Mouse (Mus musculus) right cerebral cortex, postnatal 25 days (tissue): ENCODE data around the gene Tns3.

Source experiments
- DNase-seq: peaks from one replicate; pipeline ENCODE4 v3.0.0; 2022

Tns3 gene

DNA sequence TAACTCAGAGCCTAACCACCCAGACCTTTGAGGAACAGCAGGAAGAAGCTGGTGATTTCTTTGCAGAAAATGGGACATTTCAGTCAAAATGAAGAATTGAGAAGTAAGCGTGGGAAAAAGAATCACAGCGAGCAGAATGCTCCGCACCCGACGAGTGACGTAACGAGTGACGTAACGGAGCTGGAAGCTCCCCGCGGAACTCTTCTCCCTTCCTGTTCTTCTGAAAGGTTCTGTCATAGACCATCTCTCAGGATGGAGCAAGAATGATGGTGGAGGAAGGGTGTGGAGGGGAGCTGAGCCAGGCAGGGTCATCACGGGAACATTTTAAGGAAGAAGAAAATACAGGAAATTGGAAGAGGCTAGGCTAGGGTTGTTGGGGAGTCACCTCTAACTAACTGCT is 54.5 kb downstream of the Tns3 start:
- no peak for DNase-seq

DNA sequence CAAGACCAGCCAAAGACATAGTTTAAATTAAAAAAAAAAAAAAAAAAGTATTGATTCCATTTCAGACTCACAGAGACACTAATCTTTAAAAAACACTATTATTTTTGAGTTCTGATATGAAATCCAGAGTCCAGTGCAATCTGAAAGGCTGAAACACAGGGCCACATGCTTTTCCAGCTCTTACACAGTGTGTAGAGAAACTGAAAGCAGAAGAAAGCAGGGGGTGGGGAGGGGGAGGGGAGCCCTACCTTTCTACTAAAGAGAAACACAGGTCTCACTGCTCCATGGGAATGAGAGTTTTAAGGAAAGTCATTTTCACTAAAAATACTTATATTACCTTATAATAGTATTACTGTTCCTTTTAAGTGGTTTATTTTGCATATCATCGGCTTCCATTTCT is 57.2 kb downstream of the Tns3 start:
- no peak for DNase-seq

DNA sequence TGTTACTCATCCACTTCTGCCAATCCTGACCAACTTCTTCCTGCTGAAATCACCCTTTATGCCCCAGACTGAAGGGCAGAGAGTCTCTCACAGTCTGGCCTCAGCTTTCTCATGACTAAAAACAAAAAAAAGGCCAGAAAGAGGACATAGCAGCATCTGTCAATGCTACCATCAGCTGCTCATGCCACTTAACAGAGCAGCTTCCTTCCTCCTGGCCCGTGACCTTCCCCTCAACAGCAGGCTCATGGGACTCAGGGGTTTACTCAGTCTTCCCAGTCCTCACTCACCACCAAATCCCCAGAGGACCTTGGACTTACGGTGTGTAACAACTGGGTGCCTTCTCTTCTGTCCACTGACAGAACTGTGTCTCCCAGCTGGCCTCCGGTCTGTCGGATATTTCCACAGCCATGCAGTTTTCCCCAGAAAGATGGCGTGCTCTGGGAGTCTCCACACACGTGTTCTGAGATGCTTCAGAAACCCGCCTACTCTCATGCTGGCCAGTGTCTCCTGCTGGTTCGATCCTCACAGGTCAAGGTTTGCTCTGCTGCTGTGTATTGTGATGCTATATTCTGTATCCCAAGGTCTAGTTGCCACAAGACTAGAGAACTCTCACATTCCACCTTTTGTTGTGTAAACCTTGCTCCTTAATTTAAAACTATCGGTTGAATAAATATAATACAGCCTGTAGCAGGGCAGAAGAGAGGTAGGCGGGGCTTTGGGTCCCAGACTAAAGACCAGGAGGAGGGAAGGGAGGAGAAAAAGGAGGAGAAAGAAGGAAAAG is 59.4 kb downstream of the Tns3 start:
- no peak for DNase-seq

DNA sequence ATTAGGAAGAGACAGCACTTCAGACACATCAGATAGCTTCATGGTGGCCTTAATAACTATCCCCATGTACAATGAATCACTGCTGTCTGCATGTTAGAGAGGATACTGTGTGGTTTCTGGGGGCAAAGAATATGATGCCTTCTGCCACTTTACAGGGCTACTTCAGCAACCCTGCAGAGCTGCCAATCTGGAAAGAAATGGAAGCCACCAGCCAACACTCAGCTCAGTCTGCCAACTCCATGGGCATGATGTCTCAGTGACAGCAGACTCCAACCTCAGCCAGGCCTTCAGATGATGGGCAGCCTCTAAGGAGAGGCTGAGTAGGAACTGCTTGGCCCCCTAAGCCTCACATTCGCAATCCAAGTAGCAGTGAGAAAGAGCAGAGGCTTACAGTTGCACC is 61.7 kb downstream of the Tns3 start:
- DNase-seq: no peak

DNA sequence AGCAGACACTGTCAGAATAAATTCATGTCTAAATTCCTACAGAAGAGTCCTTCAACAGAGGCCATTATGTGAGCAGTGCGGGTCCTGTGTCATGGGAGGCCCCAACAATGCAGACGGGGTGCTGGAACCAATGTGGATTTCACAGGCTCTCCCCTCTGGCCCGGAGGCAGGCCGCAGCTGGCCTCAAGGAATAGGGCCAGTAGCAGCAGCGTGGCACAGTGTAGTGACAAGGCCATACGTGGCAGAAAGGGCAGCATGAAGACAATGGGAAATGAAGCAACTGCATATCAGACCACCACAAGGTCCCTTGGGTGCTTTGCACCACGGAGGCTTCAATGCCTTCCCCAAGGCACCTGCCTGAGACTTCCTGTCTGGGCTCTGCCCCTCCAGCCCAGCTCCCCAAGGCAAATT is 62.9 kb downstream of the Tns3 start:
- DNase-seq: no peak

DNA sequence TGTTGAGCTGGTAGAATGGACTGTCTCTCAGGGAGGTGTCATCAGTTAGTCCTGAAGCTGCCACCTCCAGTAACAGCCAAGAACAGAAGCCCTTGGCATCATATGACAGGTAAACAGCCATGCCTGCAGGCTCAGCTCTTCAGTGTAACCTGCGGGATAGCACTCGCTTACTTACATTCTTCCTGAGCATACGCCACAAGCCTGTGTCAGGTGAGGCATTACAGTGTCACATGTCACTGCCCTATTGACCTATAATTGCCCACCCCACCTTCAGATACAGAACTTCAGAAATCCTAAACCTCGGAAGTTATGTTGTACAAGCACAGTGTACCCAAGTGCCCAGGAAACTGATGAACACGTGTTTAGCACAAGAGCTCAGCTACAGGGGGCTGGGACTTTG is 68.7 kb downstream of the Tns3 start:
- DNase-seq: no peak

DNA sequence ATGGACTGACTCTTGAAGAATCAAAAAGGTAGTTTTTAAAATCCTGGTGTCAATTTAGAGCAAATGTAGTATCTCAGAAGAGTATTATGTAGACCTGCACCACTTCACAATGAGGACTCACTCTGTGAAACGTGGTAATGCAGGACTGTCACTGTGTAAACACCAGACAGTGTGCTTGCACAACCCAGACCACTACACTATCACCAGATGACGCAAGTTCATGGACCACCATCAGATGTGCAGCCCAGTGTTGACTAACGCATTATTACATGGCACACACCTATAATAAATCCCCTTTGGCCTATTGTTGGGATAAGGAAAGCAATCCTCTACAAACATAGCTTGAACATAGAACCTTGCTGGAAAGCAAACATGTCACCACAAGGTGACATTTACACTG is 71.2 kb downstream of the Tns3 start:
- no peak for DNase-seq

DNA sequence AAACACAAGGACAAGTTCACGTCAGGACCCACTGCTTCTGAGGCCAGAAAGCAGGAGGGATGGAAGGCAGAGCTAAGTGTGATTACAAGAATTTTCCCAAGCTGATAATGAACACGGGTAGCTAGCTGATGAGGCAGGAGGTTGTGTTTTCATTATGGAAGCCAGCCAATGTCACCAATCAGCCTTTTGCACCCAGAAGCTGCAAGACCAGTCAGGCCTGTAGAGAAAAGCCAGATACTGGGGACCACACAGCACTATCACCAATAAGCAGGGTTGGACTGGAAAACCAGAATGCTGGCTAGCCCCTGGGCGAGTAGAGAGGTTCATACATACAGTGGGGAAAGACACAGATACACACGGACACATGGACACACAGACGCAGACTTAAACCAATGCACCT is 73.1 kb downstream of the Tns3 start:
- no peak for DNase-seq

DNA sequence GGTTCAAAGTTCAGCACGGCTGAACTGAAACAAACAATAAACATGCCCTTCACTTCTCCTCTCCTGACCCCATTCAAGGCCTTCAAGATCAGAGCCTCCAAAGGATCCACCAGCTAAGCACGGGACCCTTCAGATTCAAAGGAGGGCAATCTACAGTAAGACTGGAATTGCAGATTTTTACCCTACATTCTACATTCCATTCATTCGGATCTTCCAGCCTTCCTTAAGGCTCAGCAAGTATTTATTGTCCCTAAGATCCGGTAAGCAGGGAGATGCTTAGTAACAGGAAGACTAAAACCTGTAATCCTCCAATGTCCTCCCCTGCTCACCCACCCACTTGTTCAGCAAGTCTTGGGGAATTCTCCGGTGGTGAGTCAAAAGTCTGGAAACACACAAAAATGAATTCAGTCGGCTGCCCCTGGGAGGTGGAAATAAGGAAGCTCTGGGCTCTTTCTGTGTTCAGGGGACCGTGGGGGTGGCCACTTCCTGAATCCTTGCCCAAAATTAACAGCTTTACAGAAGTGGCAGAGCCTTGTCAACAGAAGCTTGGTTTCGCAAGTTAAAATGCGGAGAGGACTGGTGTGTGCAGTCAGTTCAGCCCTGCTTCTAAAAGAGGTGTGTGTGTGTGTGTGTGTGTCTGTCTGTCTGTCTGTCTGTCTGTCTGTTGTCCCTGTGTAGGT is 75.0 kb downstream of the Tns3 start:
- peak; percentile 47 for DNase-seq

DNA sequence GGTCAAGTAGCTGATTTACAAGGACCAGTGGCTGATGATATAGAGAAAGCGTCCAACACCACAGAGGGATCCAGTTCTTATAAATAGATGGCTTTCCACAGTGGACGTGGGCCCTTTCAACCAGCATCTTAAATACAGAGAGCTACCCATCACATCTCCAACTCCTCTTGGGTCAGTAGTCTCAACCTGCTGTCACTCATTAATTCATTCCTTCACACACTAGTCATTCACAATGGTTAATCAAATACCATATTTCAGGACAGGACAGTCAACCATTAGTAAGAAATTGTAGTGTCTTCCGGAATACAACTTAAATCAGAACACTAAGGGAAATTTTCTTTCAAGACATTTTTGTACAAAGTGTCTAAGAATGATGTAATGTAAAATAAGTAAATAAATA is 76.4 kb downstream of the Tns3 start:
- no peak for DNase-seq

DNA sequence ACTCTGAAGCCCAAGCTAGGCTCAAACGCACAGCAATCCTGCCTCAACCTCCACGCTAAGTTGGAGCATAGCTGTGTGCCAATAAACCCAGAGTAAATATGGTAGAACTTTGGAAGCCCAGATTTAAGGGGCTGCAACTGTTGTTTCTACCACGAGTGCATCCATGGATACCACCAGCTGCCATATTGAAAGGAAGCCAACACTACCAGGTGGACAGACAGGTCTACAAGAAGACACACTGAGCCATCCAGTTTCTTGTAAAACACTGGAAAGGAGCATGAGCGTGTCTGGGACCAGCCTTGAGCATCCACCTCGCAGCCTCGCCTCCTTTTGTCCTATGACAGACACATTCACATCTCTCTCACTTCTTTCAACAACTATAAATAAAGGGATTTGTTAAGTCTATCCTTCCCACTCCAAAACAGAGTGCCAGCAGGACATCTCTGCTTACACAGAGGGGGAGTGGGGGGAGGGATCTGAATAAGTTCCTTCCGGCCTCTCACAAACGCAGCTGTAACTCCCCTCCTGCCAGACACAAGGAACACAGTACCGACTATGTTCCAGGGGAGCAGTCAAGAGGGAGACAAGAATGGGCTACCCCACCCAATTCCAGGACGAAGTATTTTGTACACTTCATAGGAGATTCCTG is 77.2 kb downstream of the Tns3 start:
- DNase-seq: no peak

DNA sequence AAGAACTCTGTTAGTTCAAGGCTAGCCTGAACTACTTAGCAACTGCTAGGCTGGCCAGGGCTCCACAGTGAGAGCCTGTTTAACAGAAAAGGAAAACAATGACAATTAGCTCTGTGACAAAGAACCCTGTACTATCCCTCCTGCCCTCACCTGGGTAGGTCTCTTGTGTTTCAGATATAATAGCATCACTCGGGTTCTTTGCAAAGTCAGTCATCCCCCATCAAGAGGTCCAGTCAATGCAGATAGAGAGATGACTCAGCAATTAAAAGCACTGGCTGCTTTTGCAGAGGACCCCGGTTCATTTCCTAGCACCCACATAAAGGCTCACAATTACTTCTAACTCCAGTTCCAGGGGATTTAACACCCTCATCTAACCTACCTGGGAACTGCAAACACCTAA is 78.0 kb downstream of the Tns3 start:
- DNase-seq: no peak

DNA sequence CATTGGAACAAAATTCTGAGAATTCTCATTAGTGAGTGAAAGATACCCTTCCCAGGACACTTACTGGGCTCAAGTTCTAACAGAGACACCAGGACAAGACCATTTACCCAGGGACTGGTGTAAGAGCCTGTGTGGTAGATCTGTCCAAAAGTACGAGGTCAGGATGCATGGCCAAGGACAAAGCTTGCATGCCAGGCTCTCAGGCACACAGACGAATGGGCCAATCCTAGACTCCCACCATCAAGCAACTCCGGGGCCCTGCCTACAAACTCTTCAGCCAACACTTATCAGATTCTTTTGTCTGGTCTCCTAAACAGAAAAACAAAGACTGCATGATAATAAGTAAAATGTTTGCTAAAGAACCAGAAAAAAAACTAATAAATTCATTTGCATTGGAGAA is 78.6 kb downstream of the Tns3 start:
- DNase-seq: no peak

DNA sequence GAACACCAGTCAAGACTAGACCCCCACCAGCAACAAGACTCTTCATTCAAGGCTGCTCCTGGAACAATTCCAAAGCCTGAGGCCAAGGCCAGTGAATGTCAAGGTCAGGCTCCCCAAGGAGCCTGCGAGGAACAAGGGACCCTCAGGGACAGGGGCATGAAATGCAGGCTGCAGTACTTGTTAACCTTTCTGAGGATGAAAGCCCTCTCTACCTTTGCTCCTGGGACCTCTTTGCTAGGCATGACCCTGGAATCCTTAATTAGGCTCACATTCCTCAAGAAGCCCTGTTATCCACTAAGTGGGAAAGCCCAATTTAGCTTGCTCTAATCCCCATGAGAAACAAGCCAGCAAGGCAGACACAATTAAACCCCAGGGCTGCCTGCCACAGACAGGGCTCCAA is 79.4 kb downstream of the Tns3 start:
- DNase-seq: no peak

DNA sequence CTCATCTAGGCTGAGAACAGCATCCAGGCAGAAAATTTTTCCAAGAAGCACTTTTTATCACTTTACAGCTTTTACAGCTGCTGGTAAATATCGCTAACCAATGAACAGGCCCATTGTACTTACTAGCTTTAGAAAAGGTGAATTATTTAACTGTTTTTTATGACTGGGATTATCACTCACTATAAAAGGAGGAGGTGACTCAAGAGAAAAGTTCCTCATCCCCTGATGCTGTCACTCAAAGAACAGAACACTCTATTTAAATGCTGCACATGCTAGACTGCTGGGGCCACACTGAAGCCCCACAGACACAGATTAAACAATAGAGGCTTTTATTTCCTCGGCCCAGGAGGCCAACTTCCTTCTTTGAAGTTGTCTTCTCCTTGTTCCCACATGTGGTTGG is 80.0 kb downstream of the Tns3 start:
- DNase-seq: no peak

DNA sequence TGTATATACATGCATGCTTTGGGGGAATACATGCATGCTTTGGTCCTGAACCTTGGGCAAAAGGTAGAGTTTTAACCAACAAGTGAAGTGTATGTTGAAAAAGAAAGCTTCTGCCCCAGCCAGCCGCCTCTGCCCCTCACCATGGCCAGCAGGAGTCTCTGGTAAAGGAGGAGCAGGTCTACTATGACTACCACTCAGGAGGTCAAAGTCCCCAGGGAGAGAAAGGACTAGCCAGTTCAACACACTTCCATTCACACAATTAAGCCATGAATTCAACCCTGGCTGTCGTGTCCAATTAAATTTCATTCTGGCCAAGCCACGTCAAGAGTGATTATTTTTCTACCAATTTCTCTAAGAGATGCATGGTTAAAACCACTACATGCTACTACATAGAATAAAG is 81.2 kb downstream of the Tns3 start:
- DNase-seq: no peak

DNA sequence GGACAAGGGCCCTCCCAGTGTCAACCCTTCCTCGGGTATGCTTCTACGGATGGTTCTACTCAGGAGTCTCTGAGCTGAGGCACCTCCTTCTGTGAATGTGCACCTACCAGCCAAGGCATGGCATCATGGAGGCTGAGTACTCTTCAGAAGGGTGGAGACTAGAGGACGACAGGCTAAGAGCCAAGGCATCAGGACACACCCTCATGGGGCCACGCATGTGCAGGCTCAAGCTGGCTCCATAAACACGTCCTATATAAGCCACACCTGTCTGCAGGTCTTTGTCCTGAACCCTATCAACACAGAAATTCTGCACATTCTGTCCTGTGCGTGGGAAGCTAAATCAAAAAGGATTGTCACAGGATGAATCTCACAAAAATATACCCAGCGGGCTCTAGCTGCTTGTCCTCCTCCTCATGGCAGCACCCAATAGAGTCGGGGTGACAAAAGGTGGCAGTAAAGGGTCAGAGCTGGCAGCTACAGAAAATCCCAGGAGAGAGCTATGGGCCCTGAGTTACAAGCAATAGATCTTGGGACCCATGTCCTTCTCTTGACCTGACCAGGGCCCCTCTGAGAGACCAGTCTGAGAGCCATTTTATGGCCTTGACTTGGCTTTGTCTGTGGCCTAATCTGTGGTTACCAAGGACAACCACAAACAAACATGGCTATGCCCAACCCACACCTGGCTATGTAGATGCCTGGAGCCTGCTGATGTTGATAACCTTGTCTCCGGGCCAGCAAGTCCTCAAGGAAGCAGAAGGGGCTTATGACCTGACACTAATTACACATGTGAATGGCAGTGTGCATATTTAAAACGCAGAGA is 82.0 kb downstream of the Tns3 start:
- DNase-seq: no peak

DNA sequence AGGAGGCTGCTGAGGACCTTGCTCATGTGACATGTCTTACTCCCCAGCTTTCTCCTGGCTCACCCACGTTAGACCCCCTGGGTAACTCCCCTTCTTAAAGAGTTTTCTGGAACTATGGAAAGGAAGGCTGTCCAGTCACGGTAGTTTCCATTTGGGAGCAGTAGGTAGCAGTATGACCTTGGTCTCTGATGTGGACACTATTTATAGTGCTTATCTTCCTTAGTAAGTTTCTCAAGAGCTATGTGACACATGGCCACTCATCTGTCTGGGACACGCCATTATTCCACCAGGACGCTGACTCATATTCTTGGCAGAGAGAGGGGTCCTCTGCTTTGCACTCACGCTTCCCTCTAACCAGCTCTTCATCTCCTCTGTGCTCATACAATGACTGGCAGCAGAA is 84.5 kb downstream of the Tns3 start:
- no peak for DNase-seq

DNA sequence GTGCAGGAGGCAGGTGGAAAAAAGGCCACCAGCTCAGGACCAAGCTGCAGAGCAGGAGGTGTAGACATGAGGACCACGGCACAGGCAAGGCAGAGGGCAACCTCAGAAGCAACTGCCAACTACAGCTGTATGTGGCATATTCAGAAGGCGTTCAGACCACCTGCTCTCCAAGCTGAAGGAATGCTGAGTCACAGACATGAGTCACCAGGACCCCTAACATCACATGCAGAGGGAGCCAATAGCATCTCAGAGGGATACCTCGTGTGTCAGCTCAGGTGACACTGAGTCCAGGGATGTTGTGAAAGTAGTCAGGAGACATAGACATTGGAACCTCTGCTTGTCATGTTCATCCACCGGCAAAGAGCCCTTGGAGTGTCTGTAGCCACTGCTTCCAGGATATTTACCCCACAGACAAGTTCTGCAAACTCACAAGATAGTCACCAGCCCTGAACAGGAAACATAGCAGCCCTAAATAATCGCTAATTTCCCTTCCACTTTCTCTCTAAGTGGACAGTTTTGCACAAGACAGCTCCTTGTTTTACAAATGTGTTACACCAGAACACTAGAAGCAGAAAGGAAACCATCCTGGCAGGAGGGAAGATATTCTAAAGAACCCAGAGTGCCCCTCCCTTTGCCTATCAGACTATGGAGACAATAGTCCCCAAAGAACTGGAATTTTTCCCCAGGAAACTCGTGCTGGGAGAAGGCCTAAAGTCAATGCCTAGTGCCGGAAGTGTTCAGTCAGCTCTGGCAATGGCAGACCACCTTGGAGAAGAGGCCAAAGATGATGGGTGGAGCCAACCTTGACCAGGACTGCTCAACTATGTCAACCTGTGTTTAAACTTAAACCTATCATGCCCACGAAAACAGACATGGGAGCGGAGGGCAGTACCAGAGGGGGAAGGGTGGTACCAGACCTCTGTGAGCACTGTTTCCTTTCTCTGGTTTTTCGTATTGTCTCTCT is 88.8 kb downstream of the Tns3 start:
- no peak for DNase-seq

DNA sequence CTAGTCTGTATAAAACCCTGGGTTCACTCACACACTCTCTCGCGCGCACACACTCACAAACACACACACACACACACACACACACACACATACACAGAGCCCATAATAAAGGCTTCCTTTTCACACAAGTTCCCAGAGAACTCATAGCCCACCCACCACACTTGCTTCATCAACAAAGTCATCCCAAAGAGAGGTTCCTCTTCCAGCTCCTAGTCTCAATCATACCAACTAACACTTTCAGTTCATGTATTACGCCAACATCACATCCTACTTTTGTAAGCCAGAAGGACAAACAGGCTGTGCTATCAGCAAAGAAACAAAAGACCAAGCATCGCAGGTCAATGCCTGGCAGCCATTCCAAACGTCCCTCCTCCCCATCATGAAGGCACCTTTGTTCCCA is 89.8 kb downstream of the Tns3 start:
- no peak for DNase-seq

DNA sequence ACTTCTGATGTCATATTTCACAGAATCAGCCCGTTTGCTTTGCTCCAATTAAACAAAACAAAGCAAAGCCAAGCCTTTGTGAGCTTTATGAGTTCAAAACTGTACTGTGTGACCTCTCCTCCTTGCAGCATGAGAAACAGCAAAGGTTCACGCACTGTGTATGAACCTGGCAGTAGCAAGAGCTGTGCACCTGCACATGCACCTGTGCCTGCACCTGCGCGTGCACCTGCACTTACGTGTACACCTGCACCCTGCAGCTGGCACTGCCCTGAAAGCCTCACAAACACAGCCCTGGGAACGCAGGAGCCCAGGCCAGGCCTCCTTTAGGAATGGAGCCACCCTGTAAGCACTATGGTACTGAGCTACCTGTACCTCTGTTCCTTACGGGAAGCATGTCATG is 91.6 kb downstream of the Tns3 start:
- no peak for DNase-seq
